Mouse (Mus musculus): Measurements from ENCODE around the gene Zmynd10. TPM values are rescaled to one million over a fixed set of nuclear protein-coding genes. Genes with fewer than 3 reads are reported as not detected.
"Not testable (repeated sequence)": the region's sequence is repeated elsewhere in the genome, so short reads cannot be mapped to it uniquely, and the experiment has no call there.

Gene Zmynd10
- total and polyA plus RNA-seq, 2 experiments from 2014 or later: 0.25 TPM; not detected in 1

- TF ChIP-seq EP300 (IDR thresholded peaks at IDR 0.05; ENCODE audit: low read depth) (no peak), CTCF (IDR thresholded peaks at IDR 0.05; ENCODE audit: low read depth) (no peak)
Measured at GRCm38 (mm10) chr9:107571534-107572326, 24.6 kb downstream of the Zmynd10 start.

GRCm38 (mm10) chr9:107572327-107572662, 25.2 kb downstream of the Zmynd10 start:
- peaks cover 29% of the 10 kb centered on the region for H3K4me1 ChIP-seq (ENCODE audit: control insufficient read depth, insufficient read depth)
- no peaks in the 10 kb centered on the region for H3K9me3 ChIP-seq (replicated peaks; ENCODE audit: control insufficient read depth, low read length)
- H3K9ac ChIP-seq (replicated peaks; ENCODE audit: low read depth, low read length): no peak overlapping the region
- H3K4me3 ChIP-seq (ENCODE audit: low read depth, low read length): no peak overlapping the region
- ATAC-seq (ENCODE audit: insufficient read depth, low read depth): no peak
- H3K27ac ChIP-seq (ENCODE audit: low read depth): no peak overlapping the region
- WGBS: 85% methylated on average over 2 of the region's 2 CpGs
- no peak for DNase-seq (ENCODE audit: low spot score)
- H3K4me2 ChIP-seq (ENCODE audit: low read depth, low read length): no peak overlapping the region
- peaks cover 27% of the 10 kb centered on the region for H3K36me3 ChIP-seq (replicated peaks; ENCODE audit: control insufficient read depth, insufficient read depth, low read length)
- no peaks in the 10 kb centered on the region for H3K27me3 ChIP-seq (ENCODE audit: control insufficient read depth, insufficient read depth, low read length)
- TF ChIP-seq EP300 (IDR thresholded peaks at IDR 0.05; ENCODE audit: low read depth) (no peak), CTCF (IDR thresholded peaks at IDR 0.05; ENCODE audit: low read depth) (no peak)

More at GRCm38 (mm10) chr9:107571534-107572326, 24.6 kb downstream of the Zmynd10 start:
- Histone ChIP-seq H3K9ac (replicated peaks; ENCODE audit: low read depth, low read length) (no peak overlapping the region; the same call in 1 of the 2 replicates), H3K27ac (ENCODE audit: low read depth) (peak overlapping the region; percentile 56), H3K9me3 (replicated peaks; ENCODE audit: control insufficient read depth, low read length) (no peaks in the 10 kb centered on the region), H3K4me1 (ENCODE audit: control insufficient read depth, insufficient read depth) (peaks cover 25% of the 10 kb centered on the region), H3K36me3 (replicated peaks; ENCODE audit: control insufficient read depth, insufficient read depth, low read length) (peaks cover 27% of the 10 kb centered on the region), H3K27me3 (ENCODE audit: control insufficient read depth, insufficient read depth, low read length) (no peaks in the 10 kb centered on the region), H3K4me3 (ENCODE audit: low read depth, low read length) (peak overlapping the region; percentile 76), H3K4me2 (ENCODE audit: low read depth, low read length) (peak overlapping the region; percentile 76)
- no peak for ATAC-seq (ENCODE audit: insufficient read depth, low read depth)
- DNase-seq (ENCODE audit: low spot score): no peak
- 82% methylated on average over 22 of the region's 22 CpGs for WGBS

- not testable (repeated sequence) for H3K9me3 ChIP-seq (replicated peaks; ENCODE audit: control insufficient read depth, low read length); H3K9ac ChIP-seq (replicated peaks; ENCODE audit: low read depth, low read length); H3K4me3 ChIP-seq (ENCODE audit: low read depth, low read length); ATAC-seq (ENCODE audit: insufficient read depth, low read depth); H3K27me3 ChIP-seq (ENCODE audit: control insufficient read depth, insufficient read depth, low read length); DNase-seq (ENCODE audit: low spot score); H3K27ac ChIP-seq (ENCODE audit: low read depth); H3K4me2 ChIP-seq (ENCODE audit: low read depth, low read length)
- 90% methylated on average over 6 of the region's 6 CpGs for WGBS
- Histone ChIP-seq H3K36me3 (replicated peaks; ENCODE audit: control insufficient read depth, insufficient read depth, low read length) (peaks cover 27% of the 10 kb centered on the region), H3K4me1 (ENCODE audit: control insufficient read depth, insufficient read depth) (peaks cover 25% of the 10 kb centered on the region)
Measured at GRCm38 (mm10) chr9:107573774-107574173, 26.7 kb downstream of the Zmynd10 start.

GRCm38 (mm10) chr9:107575579-107576356, 28.7 kb downstream of the Zmynd10 start:
- Histone ChIP-seq H3K27ac (ENCODE audit: low read depth) (peak overlapping the region; percentile 71), H3K4me3 (ENCODE audit: low read depth, low read length) (no peak overlapping the region), H3K36me3 (replicated peaks; ENCODE audit: control insufficient read depth, insufficient read depth, low read length) (peaks cover 27% of the 10 kb centered on the region), H3K9me3 (replicated peaks; ENCODE audit: control insufficient read depth, low read length) (no peaks in the 10 kb centered on the region), H3K9ac (replicated peaks; ENCODE audit: low read depth, low read length) (no peak overlapping the region), H3K4me1 (ENCODE audit: control insufficient read depth, insufficient read depth) (peaks cover 17% of the 10 kb centered on the region), H3K27me3 (ENCODE audit: control insufficient read depth, insufficient read depth, low read length) (no peaks in the 10 kb centered on the region), H3K4me2 (ENCODE audit: low read depth, low read length) (no peak overlapping the region)
- no peak for TF ChIP-seq EP300 (IDR thresholded peaks at IDR 0.05; ENCODE audit: low read depth)
- TF ChIP-seq CTCF (IDR thresholded peaks at IDR 0.05; ENCODE audit: low read depth): no peak
- DNase-seq (ENCODE audit: low spot score): no peak
- ATAC-seq (ENCODE audit: insufficient read depth, low read depth): no peak
- 73% methylated on average over 14 of the region's 14 CpGs for WGBS

GRCm38 (mm10) chr9:107576357-107577107, 29.4 kb downstream of the Zmynd10 start, which contains the start of gene Hyal1:
Gene Hyal1, plus strand, starts transcription at chr9:107576927.
- Histone ChIP-seq H3K9me3 (replicated peaks; ENCODE audit: control insufficient read depth, low read length) (no peaks in the 10 kb centered on the region), H3K4me1 (ENCODE audit: control insufficient read depth, insufficient read depth) (peaks cover 16% of the 10 kb centered on the region), H3K9ac (replicated peaks; ENCODE audit: low read depth, low read length) (peak within 1 kb of the TSS; percentile 43; the same call in 1 of the 2 replicates), H3K36me3 (replicated peaks; ENCODE audit: control insufficient read depth, insufficient read depth, low read length) (peaks cover 24% of the 10 kb centered on the region), H3K4me2 (ENCODE audit: low read depth, low read length) (peak within 1 kb of the TSS; percentile 62), H3K27me3 (ENCODE audit: control insufficient read depth, insufficient read depth, low read length) (no peaks in the 10 kb centered on the region), H3K27ac (ENCODE audit: low read depth) (peak within 1 kb of the TSS; percentile 71), H3K4me3 (ENCODE audit: low read depth, low read length) (peak within 1 kb of the TSS; percentile 36)
- TF ChIP-seq EP300 (IDR thresholded peaks at IDR 0.05; ENCODE audit: low read depth): no peak
- TF ChIP-seq CTCF (IDR thresholded peaks at IDR 0.05; ENCODE audit: low read depth): no peak
- ATAC-seq (ENCODE audit: insufficient read depth, low read depth) (peak; percentile 70), DNase-seq (ENCODE audit: low spot score) (peak; percentile 91)
- 26% methylated on average over 16 of the region's 16 CpGs for WGBS
